Mouse (Mus musculus): ENCODE data around the gene Btk. TPM values are rescaled to one million over a fixed set of nuclear protein-coding genes. Genes with fewer than 3 reads are reported as not detected.

Btk gene
- polyA plus RNA-seq, 1 experiment from 2014 or later: 1.2 TPM

GRCm38 (mm10) chrX:134600659-134601379, 17.4 kb upstream of the Btk start, which contains the start of the genes Gla and Hnrnph2:
Gla (minus strand) TSS chrX:134601125.
Hnrnph2 (plus strand) TSS chrX:134601179.
- H3K9ac ChIP-seq: peak within 1 kb of the TSS; percentile 51
- peaks cover 4% of the 10 kb centered on the region; the same call in 1 of the 2 replicates for H3K4me1 ChIP-seq
- H3K27ac ChIP-seq: peak within 1 kb of the TSS; percentile 46; the same call in 1 of the 2 replicates
- H3K36me3 ChIP-seq: no peaks in the 10 kb centered on the region
- peak within 1 kb of the TSS; percentile 45 for H3K4me3 ChIP-seq
- peak; percentile 97 for ATAC-seq (ENCODE audit: low FRiP score, low read depth)
- H3K27me3 ChIP-seq (replicated peaks): no peaks in the 10 kb centered on the region
- H3K4me2 ChIP-seq (replicated peaks): peak within 1 kb of the TSS; percentile 63
- H3K9me3 ChIP-seq: no peaks in the 10 kb centered on the region
- 20% methylated on average over 33 of the region's 33 CpGs for WGBS

- Histone ChIP-seq H3K4me1 (peaks cover 4% of the 10 kb centered on the region; the same call in 1 of the 2 replicates), H3K9ac (peak overlapping the region; percentile 48), H3K4me2 (replicated peaks) (peak overlapping the region; percentile 63), H3K27me3 (replicated peaks) (no peaks in the 10 kb centered on the region), H3K36me3 (no peaks in the 10 kb centered on the region), H3K27ac (no peak overlapping the region), H3K4me3 (peak overlapping the region; percentile 45), H3K9me3 (no peaks in the 10 kb centered on the region)
- WGBS: 29% methylated on average over 10 of the region's 10 CpGs
- ATAC-seq (ENCODE audit: low FRiP score, low read depth): no peak
Observed at GRCm38 (mm10) chrX:134599922-134600565, 16.7 kb upstream of the Btk start.

- Histone ChIP-seq H3K4me3 (no peak overlapping the region), H3K36me3 (peaks cover 4% of the 10 kb centered on the region; the same call in 1 of the 2 replicates), H3K9me3 (no peaks in the 10 kb centered on the region), H3K27ac (no peak overlapping the region), H3K4me1 (no peaks in the 10 kb centered on the region), H3K4me2 (replicated peaks) (no peak overlapping the region), H3K27me3 (replicated peaks) (no peaks in the 10 kb centered on the region), H3K9ac (no peak overlapping the region)
- WGBS: 66% methylated on average over 5 of the region's 5 CpGs
- ATAC-seq (ENCODE audit: low FRiP score, low read depth): no peak
Observed at GRCm38 (mm10) chrX:134589836-134590235, 6.5 kb upstream of the Btk start.

GRCm38 (mm10) chrX:134588997-134589396, 5.6 kb upstream of the Btk start:
- H3K36me3 ChIP-seq: peaks cover 4% of the 10 kb centered on the region; the same call in 1 of the 2 replicates
- no peaks in the 10 kb centered on the region for H3K4me1 ChIP-seq
- H3K27ac ChIP-seq: no peak overlapping the region
- no peaks in the 10 kb centered on the region for H3K27me3 ChIP-seq (replicated peaks)
- no peak for ATAC-seq (ENCODE audit: low FRiP score, low read depth)
- 80% methylated on average over 3 of the region's 3 CpGs for WGBS
- H3K4me2 ChIP-seq (replicated peaks): no peak overlapping the region
- H3K9me3 ChIP-seq: no peaks in the 10 kb centered on the region
- H3K9ac ChIP-seq: no peak overlapping the region
- H3K4me3 ChIP-seq: no peak overlapping the region

GRCm38 (mm10) chrX:134588261-134588660, 4.9 kb upstream of the Btk start:
- no peaks in the 10 kb centered on the region for H3K9me3 ChIP-seq
- no peak overlapping the region for H3K27ac ChIP-seq
- no peaks in the 10 kb centered on the region for H3K4me1 ChIP-seq
- ATAC-seq (ENCODE audit: low FRiP score, low read depth): no peak
- no peak overlapping the region for H3K9ac ChIP-seq
- WGBS: 90% methylated on average over 4 of the region's 4 CpGs
- no peak overlapping the region for H3K4me2 ChIP-seq (replicated peaks)
- no peak overlapping the region for H3K4me3 ChIP-seq
- no peaks in the 10 kb centered on the region for H3K27me3 ChIP-seq (replicated peaks)
- peaks cover 4% of the 10 kb centered on the region; the same call in 1 of the 2 replicates for H3K36me3 ChIP-seq

GRCm38 (mm10) chrX:134586447-134586846, 3.1 kb upstream of the Btk start:
- peak overlapping the region; percentile 61 for H3K4me2 ChIP-seq (replicated peaks)
- peaks cover 4% of the 10 kb centered on the region; the same call in 1 of the 2 replicates for H3K36me3 ChIP-seq
- no peaks in the 10 kb centered on the region for H3K27me3 ChIP-seq (replicated peaks)
- no peaks in the 10 kb centered on the region for H3K4me1 ChIP-seq
- 35% methylated on average over 8 of the region's 8 CpGs for WGBS
- ATAC-seq (ENCODE audit: low FRiP score, low read depth): no peak
- H3K27ac ChIP-seq: no peak overlapping the region
- H3K9me3 ChIP-seq: no peaks in the 10 kb centered on the region
- H3K4me3 ChIP-seq: peak overlapping the region; percentile 46
- peak overlapping the region; percentile 67 for H3K9ac ChIP-seq

GRCm38 (mm10) chrX:134585103-134586002, 2.0 kb upstream of the Btk start, which contains the start of gene Rpl36a:
Rpl36a (plus strand) TSS chrX:134585654.
- Histone ChIP-seq H3K27me3 (replicated peaks) (no peaks in the 10 kb centered on the region), H3K4me1 (no peaks in the 10 kb centered on the region), H3K27ac (peak within 1 kb of the TSS; percentile 57; the same call in 1 of the 2 replicates), H3K9ac (peak within 1 kb of the TSS; percentile 67), H3K36me3 (peaks cover 4% of the 10 kb centered on the region; the same call in 1 of the 2 replicates), H3K9me3 (no peaks in the 10 kb centered on the region), H3K4me3 (peak within 1 kb of the TSS; percentile 46), H3K4me2 (replicated peaks) (peak within 1 kb of the TSS; percentile 61)
- 21% methylated on average over 45 of the region's 45 CpGs for WGBS
- peak; percentile 97 for ATAC-seq (ENCODE audit: low FRiP score, low read depth)

- Histone ChIP-seq H3K27me3 (replicated peaks) (no peaks in the 10 kb centered on the region), H3K9me3 (no peaks in the 10 kb centered on the region), H3K4me1 (no peaks in the 10 kb centered on the region), H3K36me3 (no peaks in the 10 kb centered on the region), H3K4me3 (no peak overlapping the region), H3K27ac (no peak overlapping the region), H3K4me2 (replicated peaks) (no peak overlapping the region), H3K9ac (no peak overlapping the region)
- 87% methylated on average over 11 of the region's 11 CpGs for WGBS
- no peak for ATAC-seq (ENCODE audit: low FRiP score, low read depth)
Observed at GRCm38 (mm10) chrX:134582270-134582669, 1.1 kb downstream of the Btk start.

GRCm38 (mm10) chrX:134580528-134581305, 2.7 kb downstream of the Btk start:
- ATAC-seq (ENCODE audit: low FRiP score, low read depth): no peak
- WGBS: 83% methylated on average over 14 of the region's 14 CpGs
- Histone ChIP-seq H3K27me3 (replicated peaks) (no peaks in the 10 kb centered on the region), H3K27ac (no peak overlapping the region), H3K4me2 (replicated peaks) (no peak overlapping the region), H3K9me3 (no peaks in the 10 kb centered on the region), H3K36me3 (no peaks in the 10 kb centered on the region), H3K9ac (no peak overlapping the region), H3K4me1 (no peaks in the 10 kb centered on the region), H3K4me3 (no peak overlapping the region)

GRCm38 (mm10) chrX:134577896-134578295, 5.5 kb downstream of the Btk start:
- Histone ChIP-seq H3K27ac (no peak overlapping the region), H3K4me1 (no peaks in the 10 kb centered on the region), H3K27me3 (replicated peaks) (no peaks in the 10 kb centered on the region), H3K36me3 (no peaks in the 10 kb centered on the region), H3K4me2 (replicated peaks) (no peak overlapping the region), H3K4me3 (no peak overlapping the region), H3K9me3 (no peaks in the 10 kb centered on the region), H3K9ac (no peak overlapping the region)
- 83% methylated on average over 4 of the region's 4 CpGs for WGBS
- ATAC-seq (ENCODE audit: low FRiP score, low read depth): no peak

GRCm38 (mm10) chrX:134566536-134567222, 16.7 kb downstream of the Btk start:
- H3K9me3 ChIP-seq: no peaks in the 10 kb centered on the region
- no peaks in the 10 kb centered on the region for H3K4me1 ChIP-seq
- H3K36me3 ChIP-seq: no peaks in the 10 kb centered on the region
- 86% methylated on average over 8 of the region's 8 CpGs for WGBS
- no peak for ATAC-seq (ENCODE audit: low FRiP score, low read depth)
- no peak overlapping the region for H3K27ac ChIP-seq
- no peak overlapping the region for H3K4me2 ChIP-seq (replicated peaks)
- no peak overlapping the region for H3K4me3 ChIP-seq
- H3K27me3 ChIP-seq (replicated peaks): no peaks in the 10 kb centered on the region
- no peak overlapping the region for H3K9ac ChIP-seq
